ENCODE assay signal across 26 mouse cellular contexts in the genomic region with DNA sequence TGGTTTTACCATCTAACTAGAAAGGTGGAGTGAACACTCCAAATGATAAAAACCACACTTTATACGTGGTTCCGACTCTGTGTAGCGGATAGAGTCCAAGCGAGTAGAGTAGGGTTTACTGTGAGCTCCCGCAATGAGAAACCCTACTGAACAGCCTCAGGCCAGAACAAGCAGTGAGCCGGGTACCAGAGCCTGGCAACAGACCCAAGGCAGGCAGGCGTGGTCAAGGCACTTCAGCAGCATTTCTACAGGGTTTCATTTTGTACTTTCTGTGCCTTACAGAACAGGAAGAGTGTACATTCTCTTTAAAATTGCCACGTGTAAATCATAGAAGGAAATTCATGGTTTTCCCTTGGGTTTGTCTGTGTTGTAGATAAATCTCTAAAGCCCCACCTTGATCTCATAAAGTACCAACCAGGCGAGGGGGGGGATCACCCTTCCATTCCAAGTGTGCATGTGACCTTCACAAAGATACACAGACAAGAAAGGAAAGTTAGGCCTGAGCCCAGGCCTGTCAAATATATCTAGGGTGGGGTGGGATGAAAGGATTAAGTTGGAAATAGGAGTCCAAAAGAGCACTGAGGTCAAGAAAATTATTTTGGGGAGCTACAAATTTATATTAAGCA. TPM values are rescaled to one million over a fixed set of nuclear protein-coding genes. Genes with fewer than 3 reads are reported as not detected.
DNase-seq lines count a peak whose midpoint lies in the region; ATAC-seq and TF ChIP-seq lines count a peak whose summit lies in the region.
"Had no signal": no experiment of that assay in that cellular context is flagged by ENCODE, and none has a peak within 500 bp of the region (broad histone marks: within the 10 kb centered on the region; RNA-seq: fewer than 3 reads in every experiment).

No protein-coding gene starts in this region.

- no peak overlapping the region for H3K4me3 ChIP-seq in kidney, embryonic 15.5 days (replicated peaks)
- no peak overlapping the region for H3K4me3 ChIP-seq in myocyte
- H3K4me3 ChIP-seq: erythroblast, embryonic 14.5 days; forebrain, embryonic 12.5 days; gastrocnemius, adult 2 months; heart, embryonic 12.5 days; left cerebral cortex, adult 2 months had no signal

- H3K36me3 ChIP-seq in kidney, embryonic 15.5 days = no peaks in the 10 kb centered on the region
- no peaks in the 10 kb centered on the region for H3K36me3 ChIP-seq in myocyte (ENCODE audit: control insufficient read depth, insufficient read depth)
- H3K36me3 ChIP-seq: forebrain, embryonic 12.5 days; G1E; heart, embryonic 12.5 days had no signal

- no peaks in the 10 kb centered on the region for H3K27me3 ChIP-seq in kidney, embryonic 15.5 days
- no peaks in the 10 kb centered on the region for H3K27me3 ChIP-seq in myocyte (ENCODE audit: control insufficient read depth, insufficient read depth, insufficient read length)
- H3K27me3 ChIP-seq: CH12.LX had no signal

- H3K79me2 ChIP-seq in myocyte (ENCODE audit: control insufficient read depth, insufficient read depth) = no peaks in the 10 kb centered on the region

- no peak overlapping the region for H3K27ac ChIP-seq in kidney, embryonic 15.5 days
- H3K27ac ChIP-seq: forebrain, embryonic 12.5 days; gastrocnemius, adult 2 months; hindbrain, postnatal 0 days; left cerebral cortex, adult 2 months had no signal

- 76% methylated on average over 9 of the region's 9 CpGs for WGBS in kidney, embryonic 15.5 days

- H3K4me1 ChIP-seq in kidney, embryonic 15.5 days = no peaks in the 10 kb centered on the region
- H3K4me1 ChIP-seq: forebrain, embryonic 12.5 days had no signal

- no peak overlapping the region for H3ac ChIP-seq in myocyte (ENCODE audit: control insufficient read depth, insufficient read length)

- no peak overlapping the region for H3K9ac ChIP-seq in kidney, embryonic 15.5 days
- H3K9ac ChIP-seq: forebrain, embryonic 12.5 days; heart, embryonic 12.5 days had no signal

- H3K4me2 ChIP-seq in kidney, embryonic 15.5 days = no peak overlapping the region
- H3K4me2 ChIP-seq in myocyte (ENCODE audit: low read depth) = no peak overlapping the region
- H3K4me2 ChIP-seq: forebrain, embryonic 12.5 days; heart, embryonic 12.5 days had no signal

- ATAC-seq in kidney, embryonic 15.5 days (replicated peaks; ENCODE audit: low FRiP score) = no peak
- ATAC-seq: hindbrain, postnatal 0 days; intestine, embryonic 16.5 days; midbrain, embryonic 16.5 days had no signal

- no peak for TF ChIP-seq POLR2A in myocyte (IDR thresholded peaks at IDR 0.05; ENCODE audit: insufficient read length, low read depth)

- 0 out of 2 replicates have a peak, but pooled peaks cover 9% of the 10 kb centered on the region for H3K9me3 ChIP-seq in kidney, embryonic 15.5 days (replicated peaks)
- H3K9me3 ChIP-seq: G1E; heart, embryonic 12.5 days had no signal

- DNase-seq in kidney, postnatal 25 days = peak; percentile 18 to 51
- DNase-seq in urinary bladder, postnatal 14 days (ENCODE audit: low spot score) = peak; percentile 61
- DNase-seq in urinary bladder, postnatal 10 days (ENCODE audit: low spot score) = no peak
- DNase-seq in adrenal gland, postnatal 4 days (ENCODE audit: low spot score in 2 of 2) = no peak
- no peak for DNase-seq in frontal cortex, adult 2 months (ENCODE audit: extremely low spot score in 1 of 2, low spot score in 1 of 2)
- DNase-seq: adrenal gland, postnatal 14 days; B cell, adult 2 months; cerebellum, adult 8-10 months; gastrocnemius, adult 2 months; heart, postnatal 10 days had no signal

TF ChIP-seq in myocyte, 11 proteins besides CTCF, POLR2A, EP300 and RAD21:
- TF ChIP-seq USF1 (IDR thresholded peaks at IDR 0.05; ENCODE audit: low read depth) (peak; percentile 38), TCF3 (IDR thresholded peaks at IDR 0.05; ENCODE audit: insufficient read length, low read depth) (no peak)

RNA-seq across cellular contexts. Expression of a gene that starts 8.6 kb away (rescaled TPM):
- polyA plus RNA-seq in kidney, embryonic 15.5 days (2015; fragmentation: Nextera tagmentation; extraction: Ambion mirVana) = 0.06 and 0.26 TPM in 2 replicates
- 0.01 TPM for polyA plus RNA-seq in myocyte (2012; fragmentation: generic; extraction: Trizol)
- total RNA-seq in adrenal gland, postnatal 4 days (2021) = 1 to 10 TPM in 1 of 2 experiments, under 1 TPM in 1; 0.28 to 2.8 TPM
- 0.04 and 0.10 TPM in 2 replicates for polyA plus RNA-seq in frontal cortex, adult 2 months (2012; rRNA removed)
- total RNA-seq: adrenal gland, postnatal 14 days; CH12.LX; hindbrain, postnatal 0 days; left cerebral cortex, adult 2 months; liver, adult 2 months; megakaryocyte-erythroid progenitor cell, adult 5-6 weeks had no signal
- polyA plus RNA-seq: erythroblast, embryonic 14.5 days; forebrain, embryonic 12.5 days; G1E; heart, embryonic 12.5 days; hindbrain, postnatal 0 days; intestine, embryonic 16.5 days; kidney, embryonic 14.5 days; large intestine, adult 2 months; liver, adult 2 months; midbrain, embryonic 16.5 days; neural tube, embryonic 14.5 days had no signal

RNA-seq across cellular contexts. Expression of a gene that starts 19.6 kb away (rescaled TPM):
- polyA plus RNA-seq in kidney, embryonic 15.5 days (2015; fragmentation: Nextera tagmentation; extraction: Ambion mirVana) = 48.1 and 53.8 TPM in 2 replicates
- polyA plus RNA-seq in myocyte (2012; fragmentation: generic; extraction: Trizol) = 28.2 TPM
- 10 to 100 TPM; 60.6 to 61.2 TPM for total RNA-seq in adrenal gland, postnatal 4 days (2021)
- polyA plus RNA-seq in frontal cortex, adult 2 months (2012; rRNA removed) = 16.2 and 17.6 TPM in 2 replicates

Comparison
In these comparisons a context has a peak if more than half of its experiments do, and no peak if none do; other contexts are left out.
1. DNase-seq: peak in kidney, postnatal 25 days (2 of 2) and urinary bladder, postnatal 14 days (single experiment); none in urinary bladder, postnatal 10 days (single experiment), adrenal gland, postnatal 4 days (0 of 2) and frontal cortex, adult 2 months (0 of 2).